Mouse (Mus musculus) left cerebral cortex, adult 8-10 months (tissue): ENCODE data around the gene Hectd1. TPM values are rescaled to one million over a fixed set of nuclear protein-coding genes. Genes with fewer than 3 reads are reported as not detected.

Experiments
- DNase-seq, 2 experiments: peaks; one replicate each; pipeline ENCODE4 v3.0.0; 2022; ENCODE audit warnings: low spot score in 2 of 2
- total RNA-seq, 4 experiments: library from RNA; stranded (reverse); gene quantifications; 2 replicates each; pipeline ENCODE4 v1.2.4; 2022

The Hectd1 gene
- 10 to 100 TPM; 77.1 to 85.4 (median 79.4) TPM for total RNA-seq

DNA sequence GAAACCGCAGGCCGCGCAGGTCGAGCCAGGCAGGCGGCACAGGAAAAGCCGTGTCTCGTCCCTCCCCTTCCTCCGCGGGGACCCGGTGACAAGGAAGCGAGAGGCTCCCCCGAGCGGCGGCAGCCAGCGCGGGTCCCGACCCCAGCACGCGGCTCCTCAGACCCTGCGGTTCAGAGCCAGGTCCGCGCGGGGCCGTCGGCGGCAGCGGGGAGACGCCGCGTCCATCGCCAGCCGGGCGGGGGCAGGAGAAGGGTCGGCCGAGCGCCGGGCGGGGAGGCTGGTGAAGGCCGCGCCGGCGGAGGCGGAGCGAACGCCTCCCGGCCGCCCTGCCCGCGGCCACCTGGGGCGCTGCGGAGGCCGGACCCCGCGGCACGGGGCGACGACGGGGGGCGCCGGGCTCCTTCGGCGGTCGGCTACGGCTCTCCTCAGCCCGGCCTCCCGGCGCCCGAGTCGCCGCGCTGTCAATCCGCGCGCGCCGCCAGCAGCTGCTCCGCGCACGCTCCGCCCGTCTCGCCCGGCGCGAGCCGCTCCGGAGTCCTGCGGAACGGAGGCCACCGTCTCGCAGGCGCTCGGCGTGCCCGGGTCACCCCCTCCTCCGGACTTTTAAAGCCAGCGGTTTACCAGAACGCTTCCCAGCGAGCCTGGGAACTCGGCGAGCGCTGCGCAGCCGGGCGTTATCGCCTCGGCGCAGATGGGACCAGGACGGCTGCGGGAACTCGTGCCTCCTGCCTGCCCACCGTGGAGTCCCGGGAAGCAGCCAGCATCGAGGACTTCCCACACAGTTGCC is at the start of gene Hectd1:
Gene Hectd1 (minus strand): TSS at position 247 of the 787 bp plus-strand sequence.
- DNase-seq: peak; percentile 60 to 76

DNA sequence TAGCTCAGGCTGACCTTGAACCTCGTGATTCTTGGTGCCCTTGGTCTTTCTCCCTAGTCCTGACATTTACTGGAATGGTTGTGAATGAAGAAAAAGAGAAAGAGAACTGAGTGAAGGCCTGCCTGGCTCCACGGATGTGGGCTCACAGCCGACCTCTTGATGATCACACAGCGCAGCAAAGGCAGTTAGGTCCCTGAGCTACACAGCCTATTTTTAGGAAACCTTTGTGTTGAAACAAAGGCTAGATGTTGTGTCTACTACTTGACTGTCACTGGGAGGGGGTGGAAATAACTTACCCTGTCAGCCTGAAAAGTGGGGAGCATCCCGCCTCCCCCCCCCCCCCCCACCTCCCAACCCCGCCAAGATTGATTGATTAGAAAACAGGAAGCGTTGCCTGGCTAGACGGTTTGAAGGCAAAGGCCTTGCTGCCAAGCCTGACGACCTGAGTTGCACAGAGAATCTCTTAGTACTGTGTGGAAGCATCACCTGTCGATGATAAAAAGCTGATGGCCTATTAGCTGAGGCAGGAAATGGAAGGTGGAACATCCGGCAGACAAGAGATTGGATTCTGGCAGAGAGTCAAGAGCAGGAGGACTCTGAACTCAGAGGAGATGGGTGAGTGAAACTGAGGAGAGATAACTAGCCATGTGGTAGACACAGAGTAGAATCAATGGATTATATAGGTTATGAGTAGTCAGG is 42.3 kb upstream of the Hectd1 start:
- DNase-seq: no peak

DNA sequence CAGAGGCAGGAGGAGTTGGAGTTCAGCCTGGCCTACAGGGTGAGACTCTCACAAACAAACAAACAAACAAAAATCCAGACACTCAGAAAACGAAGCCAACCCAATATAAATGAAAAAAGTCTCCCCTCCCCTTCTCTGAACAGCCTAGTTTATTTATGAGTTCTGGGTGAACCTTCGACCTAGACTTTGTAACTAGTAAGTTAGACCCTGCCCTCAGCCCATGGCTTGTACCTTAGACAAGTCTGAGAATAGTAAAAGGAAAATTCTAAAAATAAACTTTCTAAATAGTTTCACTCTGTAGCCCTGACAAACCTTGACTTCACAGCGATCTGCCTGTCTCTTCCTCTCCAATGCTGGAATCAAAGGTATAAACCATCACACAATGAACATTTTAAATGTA is 40.2 kb upstream of the Hectd1 start:
- no peak for DNase-seq

DNA sequence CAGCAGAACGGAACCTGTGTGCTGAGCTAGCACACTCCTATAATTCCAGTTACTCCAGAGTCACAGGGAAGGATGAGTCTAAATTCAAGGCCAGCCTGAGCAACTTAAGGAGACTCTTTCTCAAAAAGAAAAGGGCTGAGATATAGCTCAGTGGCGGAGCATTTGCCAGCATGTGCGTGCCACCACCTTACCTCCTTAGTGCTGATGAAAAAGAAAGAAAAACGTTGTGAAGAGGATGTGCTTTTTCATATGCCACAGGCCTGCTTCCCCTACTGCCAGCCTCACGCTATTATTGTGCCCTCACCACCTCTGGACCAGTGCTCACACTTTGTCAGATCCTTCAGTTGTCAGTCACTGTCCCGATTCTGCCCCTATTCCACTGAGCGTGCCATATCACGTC is 37.7 kb upstream of the Hectd1 start:
- DNase-seq: no peak

DNA sequence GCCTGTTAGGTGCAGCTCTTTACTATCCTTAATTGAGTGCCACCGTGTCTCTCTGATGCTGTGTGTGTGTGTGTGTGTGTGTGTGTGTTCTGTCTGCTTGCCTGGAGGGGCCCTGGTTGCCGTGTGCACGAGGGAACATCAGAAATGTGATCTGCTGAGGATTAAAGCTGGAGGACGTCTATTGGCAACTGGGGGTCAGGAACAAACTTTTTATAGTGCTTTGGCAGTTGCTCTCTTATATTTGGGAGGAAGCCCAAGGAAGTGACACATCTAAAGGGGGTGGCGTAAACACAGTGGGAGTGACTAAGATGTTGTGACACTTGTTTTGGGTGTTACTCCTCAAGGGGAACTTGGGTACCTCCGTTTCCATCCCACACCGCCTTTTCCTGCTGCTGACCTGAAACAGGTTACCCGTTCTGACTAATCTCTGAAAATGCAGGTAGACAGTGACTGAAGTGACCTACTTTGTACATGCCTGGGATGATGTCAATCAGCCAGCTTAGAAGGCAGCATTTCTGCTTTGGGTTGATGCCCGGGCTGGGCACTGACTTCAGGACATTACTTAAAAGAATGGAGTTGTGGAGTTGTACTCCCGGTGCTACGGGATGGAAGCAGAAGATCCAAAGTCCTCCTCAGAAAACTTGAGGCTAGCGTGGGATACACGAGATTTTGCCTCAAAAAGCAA is 37.0 kb upstream of the Hectd1 start:
- no peak for DNase-seq

DNA sequence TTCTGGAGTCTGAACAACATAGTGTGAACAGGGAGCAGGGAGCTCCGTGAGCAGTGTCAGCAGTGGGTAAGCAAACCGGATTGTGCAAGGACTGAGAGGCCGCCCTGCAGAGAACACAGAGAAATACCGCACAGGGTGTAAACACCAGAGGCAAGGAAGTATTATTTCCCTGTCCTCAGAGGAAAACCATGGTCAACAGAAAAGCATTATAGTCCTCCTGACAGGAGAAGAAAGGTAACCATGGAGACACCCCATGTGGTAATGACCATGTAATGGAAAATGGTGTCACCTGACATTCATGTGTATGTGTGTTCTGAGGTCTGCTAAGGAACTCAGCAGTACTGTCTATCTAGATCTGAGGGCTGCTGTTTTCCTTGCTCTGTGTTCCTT is 36.4 kb upstream of the Hectd1 start:
- no peak for DNase-seq

DNA sequence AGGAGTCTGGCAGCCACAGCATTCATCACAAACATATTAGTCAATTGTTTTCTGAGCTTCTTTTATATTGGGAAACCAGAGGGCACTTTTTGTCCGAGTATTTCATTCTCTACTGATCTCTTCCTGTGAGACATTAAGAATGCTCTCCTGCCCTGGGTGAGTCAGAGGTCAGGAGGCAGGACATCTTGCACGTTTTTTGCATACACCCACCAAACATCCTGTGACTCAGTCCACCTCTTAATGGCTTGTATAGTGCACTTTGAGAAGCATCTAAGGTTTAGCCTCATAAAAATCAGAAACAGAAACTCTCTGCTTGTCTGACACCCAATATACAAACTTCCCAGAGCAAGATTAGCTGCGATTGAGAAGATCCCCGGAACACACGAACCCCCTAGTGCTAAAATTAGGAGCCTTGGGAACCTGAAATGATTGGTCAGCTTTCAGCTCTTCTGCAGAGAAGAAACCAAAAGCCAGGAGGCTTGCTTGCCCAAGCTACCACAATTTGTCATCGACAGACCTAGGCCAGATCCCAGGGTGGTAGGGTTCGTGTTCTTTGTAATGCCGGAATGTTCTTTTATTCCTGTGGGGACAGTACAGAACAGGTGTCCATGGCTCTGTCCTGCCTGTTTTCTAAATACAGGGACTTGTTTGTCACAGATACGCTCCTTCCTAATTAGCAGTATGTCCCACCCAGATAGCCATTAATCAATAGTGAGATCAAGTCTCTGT is 35.9 kb upstream of the Hectd1 start:
- no peak for DNase-seq

DNA sequence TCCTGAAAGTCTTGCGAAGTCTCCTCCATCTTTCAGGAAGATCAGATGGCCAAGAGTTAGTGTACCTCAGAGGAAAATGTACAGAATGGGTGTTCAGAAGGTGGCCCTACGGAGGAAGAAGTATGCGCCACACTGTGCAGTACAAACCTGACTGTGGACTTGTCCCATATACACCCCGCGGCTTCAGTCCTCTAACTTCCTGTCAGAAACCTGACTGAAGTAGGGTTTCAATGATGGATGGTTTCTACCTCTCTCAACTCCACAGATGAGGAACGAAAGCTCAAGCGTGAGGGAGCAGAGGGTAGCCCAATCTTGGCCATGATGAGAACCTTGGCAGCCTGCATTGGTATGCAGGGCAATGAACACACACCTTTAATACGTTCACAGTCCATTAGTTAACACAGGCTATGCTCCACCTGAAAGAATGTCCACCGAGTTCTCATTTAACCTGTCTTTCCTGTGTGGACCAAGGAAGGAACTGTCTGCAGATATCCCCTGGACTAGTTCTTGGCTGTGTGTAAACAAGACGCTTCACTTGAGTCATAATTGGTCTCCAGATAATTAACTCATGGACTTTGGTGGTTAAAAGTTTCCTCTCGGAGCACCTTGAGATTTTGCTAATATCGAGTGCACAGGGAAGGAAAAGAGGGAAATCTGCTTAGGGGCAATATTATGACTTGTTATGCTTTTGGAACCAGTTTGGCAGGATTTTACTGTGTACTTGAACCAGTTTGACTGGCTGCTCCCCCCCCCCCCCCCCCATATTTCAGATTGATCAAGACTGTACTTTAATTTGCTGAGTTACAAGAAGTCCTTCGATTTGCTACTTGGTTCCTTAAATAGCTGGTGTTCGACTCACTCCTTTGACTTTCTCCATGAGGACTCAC is 34.0 kb upstream of the Hectd1 start:
- DNase-seq: no peak

DNA sequence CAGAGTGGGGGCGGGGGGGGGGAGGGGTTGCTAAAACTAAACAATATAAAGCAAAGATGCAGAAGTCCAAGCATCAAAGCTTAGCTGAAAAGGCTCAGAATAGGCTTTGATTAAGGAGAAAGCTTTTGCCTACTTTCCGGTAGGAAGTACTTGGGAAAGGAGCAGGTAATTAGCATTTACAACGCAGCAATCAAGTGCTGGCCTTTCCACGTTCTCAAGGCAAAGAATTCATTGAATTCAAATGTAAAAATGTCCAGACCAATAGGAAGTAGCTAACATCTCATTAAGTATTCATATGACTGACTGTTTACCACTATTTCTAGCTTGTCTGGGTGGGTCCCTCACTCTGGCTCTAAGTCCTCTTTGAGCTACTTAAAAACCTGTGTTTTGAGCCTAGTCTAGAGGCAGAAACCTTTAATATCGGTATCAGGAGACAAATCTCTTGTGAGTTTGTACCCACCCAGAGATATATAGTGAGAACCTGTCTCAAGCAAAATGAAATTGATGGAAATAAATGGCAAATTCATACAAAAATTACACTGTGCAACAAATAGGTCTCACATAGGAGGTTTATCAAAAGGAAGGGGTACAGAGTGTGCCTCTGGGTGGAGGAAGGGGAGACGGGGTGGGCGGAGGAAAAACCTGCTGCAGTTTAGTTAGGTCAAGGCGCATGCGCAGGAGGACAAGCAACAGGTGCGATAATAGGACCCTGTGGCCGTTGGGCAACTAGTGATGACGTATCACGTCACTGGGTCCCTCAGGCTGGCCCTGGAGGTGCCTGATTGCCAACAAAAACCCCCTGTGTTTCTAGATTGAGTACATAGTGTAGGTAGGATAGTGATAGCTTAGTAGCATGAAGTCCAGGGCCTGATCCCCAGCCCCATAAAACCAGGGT is 29.0 kb upstream of the Hectd1 start:
- no peak for DNase-seq

DNA sequence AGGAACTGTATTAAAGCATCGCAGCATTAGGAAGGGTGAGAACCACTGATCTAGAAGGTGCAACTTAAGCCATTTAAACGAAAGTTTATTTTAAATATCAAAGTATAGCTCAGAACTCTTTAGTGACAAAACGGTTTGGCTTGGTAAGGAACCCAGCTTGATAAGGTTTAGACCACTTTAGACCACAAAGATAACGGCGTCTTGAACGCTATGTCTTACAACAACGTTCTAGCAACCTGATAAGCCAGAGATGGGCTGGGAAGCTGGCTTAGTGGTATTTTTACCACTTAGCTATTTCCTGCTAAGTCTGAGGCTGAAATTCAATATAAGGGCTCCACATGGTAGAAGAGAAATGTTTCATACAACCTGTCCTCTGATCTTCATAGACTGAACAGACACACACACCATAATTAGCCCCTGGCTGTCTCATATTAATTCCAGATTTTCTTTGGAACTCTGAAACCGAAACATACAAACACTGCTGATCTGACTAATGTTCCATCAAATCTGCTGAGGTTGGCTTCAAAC is 27.5 kb upstream of the Hectd1 start:
- no peak for DNase-seq

DNA sequence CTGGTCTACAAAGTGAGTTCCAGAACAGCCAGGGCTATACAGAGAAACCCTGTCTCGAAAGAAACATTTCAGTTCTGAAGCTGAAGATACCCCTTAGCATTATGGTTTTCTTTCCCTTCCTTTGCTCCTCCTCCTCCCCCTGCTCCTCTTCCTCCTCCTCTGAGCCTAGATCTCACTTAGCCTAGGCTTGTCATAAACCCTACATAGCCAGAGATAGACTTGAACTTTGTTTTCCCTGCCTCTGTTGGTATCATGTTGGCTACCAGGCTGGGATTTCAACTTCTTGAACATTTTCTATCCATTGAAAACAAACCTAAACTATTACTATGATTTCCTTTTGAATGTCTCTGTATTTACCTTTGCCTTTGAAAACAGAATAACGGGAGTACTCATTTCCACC is 26.5 kb upstream of the Hectd1 start:
- no peak for DNase-seq

DNA sequence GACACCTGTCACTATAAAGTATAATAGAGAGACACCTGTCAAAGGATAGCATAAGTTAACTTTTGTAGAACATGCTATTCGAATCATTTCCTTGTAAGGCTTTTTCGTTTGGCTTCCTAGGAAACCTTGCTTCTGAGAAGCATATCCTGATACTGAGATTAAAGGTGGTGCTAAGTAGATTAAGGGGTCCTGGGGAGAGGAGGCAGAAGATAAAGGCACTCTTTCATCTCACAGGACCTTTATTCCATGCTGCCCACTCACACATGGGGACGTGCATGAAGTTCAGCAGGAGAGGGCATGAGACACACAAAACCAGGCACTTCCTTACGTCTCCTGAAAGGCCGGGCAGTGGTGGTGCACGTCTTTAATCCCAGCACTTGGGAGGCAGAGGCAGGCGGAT is 26.1 kb upstream of the Hectd1 start:
- DNase-seq: no peak

DNA sequence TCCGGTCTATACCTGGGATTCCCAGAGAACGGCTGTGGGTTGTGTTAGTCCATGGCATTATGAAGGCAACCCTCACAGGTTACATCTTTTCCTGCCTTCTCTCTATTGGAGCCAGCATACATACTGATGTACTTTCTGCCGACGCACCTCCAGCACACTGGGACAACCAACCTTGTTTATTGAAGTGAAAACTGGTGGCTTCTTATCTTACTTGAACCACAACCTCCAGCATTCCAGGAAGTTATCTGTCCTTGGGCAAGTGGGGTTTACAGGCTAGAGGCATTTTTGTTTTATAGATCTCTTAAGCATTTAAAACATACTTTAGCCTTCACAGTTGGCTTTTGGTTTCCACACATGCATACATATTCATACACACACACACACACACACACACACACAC is 22.3 kb upstream of the Hectd1 start:
- DNase-seq: no peak

DNA sequence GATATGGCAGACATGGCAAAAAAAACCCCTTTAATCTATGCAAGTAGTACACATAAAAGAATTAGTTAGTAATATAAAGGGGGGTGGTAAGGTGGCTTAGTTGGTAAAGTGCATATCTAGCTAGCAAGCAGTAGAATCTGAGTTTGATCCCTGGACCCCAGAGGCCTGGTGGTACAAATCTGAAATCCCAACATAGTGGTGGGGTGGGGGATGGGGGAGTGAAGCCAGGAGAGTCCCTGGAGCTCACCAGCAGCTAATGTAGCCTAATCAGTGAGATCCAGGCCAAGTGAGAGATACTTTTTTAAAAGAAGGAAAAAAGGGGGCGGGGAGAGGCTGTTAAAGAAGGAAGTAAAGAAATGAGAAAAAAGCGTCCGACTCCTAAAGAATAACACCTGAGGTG is 21.8 kb upstream of the Hectd1 start:
- DNase-seq: no peak

DNA sequence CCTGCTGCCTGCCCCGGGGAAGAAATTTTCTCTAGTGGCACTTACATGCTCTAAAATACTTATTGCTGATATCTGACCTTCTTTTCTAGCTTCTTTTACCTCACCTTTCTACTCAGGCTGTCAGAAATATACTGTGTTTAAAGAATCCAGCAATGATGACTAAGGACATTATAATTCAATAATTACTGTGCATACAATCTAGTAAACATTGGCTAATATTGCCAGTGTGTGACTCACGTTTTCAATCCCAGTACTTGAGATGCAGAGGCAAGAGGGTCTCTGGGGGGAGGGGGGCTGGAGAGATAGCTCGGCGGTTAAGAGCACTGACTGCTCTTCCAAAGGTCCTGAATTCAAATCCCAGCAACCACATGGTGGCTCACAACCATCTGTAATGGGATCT is 21.0 kb upstream of the Hectd1 start:
- DNase-seq: no peak

DNA sequence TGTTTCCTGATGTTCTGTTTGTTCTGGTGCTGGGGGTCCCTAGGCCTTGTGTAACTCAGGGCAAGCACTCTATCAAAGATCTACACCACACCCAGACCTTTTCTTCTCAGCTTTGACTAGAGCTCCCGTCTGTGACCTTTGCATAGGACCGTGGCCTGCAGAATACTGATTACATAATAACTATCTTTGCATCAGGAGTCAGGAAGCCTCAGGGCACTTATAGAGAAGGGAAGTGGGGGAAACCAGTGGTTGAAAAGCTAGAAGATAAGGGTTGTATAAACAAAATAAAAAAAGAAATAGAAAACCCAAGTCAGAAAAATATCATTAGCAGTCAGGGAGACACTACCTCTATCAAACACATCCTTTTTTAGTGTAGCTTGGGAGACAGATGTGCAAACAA is 20.6 kb upstream of the Hectd1 start:
- no peak for DNase-seq

DNA sequence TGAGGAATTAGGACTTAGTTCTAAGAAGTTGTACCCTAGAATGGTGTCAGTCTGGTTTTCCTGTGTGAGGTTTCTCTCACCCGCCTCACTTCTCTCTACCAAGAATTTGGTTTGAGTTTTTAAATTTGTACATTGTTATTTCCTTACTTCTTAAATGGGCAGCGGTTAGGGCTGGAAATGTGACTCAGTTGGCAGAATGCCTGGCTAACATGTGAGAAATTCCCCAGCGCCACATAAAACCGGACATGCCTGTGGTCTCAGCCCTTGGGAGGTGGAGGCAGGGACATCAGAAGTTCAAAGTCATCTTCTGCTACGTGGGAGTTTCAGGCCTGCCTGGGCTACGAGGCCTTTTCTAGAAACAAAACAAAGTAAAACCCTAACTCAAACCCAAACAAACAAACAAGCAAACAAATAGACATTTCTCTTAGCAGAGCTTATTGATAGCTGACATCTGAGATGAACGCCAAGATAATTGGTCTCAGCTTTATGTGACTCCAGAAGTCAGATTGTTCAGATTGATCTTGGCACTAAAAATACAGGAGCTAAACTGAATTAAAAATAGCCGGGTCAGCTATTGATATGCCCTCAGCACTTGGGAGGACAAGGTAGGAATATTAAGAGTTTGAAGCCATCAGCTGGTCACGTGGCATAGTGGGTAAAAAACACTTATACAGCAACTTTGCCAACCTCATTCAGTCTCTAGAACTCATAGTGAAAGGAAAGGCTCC is 18.8 kb upstream of the Hectd1 start:
- no peak for DNase-seq

DNA sequence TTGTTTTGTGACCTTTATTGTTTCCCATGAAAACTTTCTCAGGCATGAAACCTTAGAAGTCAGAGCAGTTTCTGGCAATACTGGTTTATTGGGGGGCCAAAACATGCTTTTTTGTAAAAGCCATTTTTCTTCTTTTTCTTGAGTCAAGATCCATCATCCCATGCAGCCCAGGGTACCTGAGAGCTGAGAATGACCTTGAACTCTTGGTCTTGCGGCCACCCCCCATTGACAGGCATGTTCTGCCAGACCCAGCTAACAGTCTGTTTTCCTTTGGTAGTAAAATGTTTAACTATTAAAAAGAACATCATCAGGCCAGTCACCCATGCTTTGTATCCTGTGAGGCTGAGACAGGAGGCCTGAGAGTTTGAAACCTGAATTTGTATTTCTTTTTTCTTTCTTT is 15.9 kb upstream of the Hectd1 start:
- DNase-seq: no peak

DNA sequence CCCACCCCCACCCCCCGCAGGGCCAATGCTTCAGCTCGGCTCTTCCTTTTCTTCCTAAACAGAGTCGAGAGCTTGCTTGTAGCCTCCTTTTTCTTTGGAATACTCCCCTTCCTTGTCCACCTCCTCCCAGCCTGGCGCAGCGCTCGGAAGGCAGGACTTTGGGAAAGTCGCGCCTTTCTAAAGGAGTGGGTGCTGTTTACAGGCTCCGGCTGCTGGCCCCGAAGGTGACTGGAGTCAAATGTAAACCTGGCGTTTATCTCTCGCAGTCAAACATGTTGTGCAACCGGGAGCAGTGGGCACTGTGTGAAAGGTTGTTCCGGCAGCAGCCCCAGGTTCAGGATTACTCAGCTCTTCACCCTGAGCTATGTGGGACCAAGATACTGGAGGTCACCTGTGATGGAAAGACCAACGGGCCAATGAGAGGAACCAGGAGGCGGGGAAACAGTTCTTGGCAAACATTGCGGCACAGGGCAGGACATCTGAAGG is 15.5 kb upstream of the Hectd1 start:
- peak; percentile 81 to 97 for DNase-seq
